Mouse (Mus musculus) limb, embryonic 15.5 days (tissue): Measurements from ENCODE around the gene Mob3b. TPM values are rescaled to one million over a fixed set of nuclear protein-coding genes. Genes with fewer than 3 reads are reported as not detected.
A peak's percentile ranks its signal among the peaks of the same experiment; 100 is the strongest.

Experiments used
- ATAC-seq: fragments of 200-750 bp; cut with Nextera tagmentation; 2 replicates; pipeline ENCODE4 v1.8.0; 2017; ENCODE audit warnings: low read depth, moderate TSS enrichment; ENCODE audit not compliant: insufficient number of reproducible peaks, low FRiP score, low TSS enrichment
- H3K27ac ChIP-seq: fragments of 300-500 bp; sonication (generic); 2 replicates; pipeline ENCODE4 v1.5.1; 2015; ENCODE audit warnings: moderate library complexity, mild to moderate bottlenecking, inconsistent platforms
- H3K27me3 ChIP-seq: fragments of 300-500 bp; sonication (generic); 2 replicates; pipeline ENCODE4 v1.6.1; 2015; ENCODE audit warnings: inconsistent platforms
- H3K36me3 ChIP-seq: fragments of 300-500 bp; sonication (generic); 2 replicates; pipeline ENCODE4 v1.6.1; 2015; ENCODE audit warnings: inconsistent platforms
- H3K4me1 ChIP-seq: fragments of 300-500 bp; sonication (generic); 2 replicates; pipeline ENCODE4 v1.6.1; 2015; ENCODE audit warnings: inconsistent platforms
- H3K4me2 ChIP-seq: fragments of 300-500 bp; sonication (generic); 2 replicates; pipeline ENCODE4 v1.6.1; 2015; ENCODE audit warnings: mild to moderate bottlenecking, inconsistent platforms
- H3K4me3 ChIP-seq: fragments of 300-500 bp; sonication (generic); 2 replicates; pipeline ENCODE4 v1.5.1; 2015; ENCODE audit warnings: mild to moderate bottlenecking, inconsistent platforms
- H3K9ac ChIP-seq: fragments of 300-500 bp; sonication (generic); 2 replicates; pipeline ENCODE4 v1.6.1; 2015; ENCODE audit warnings: inconsistent platforms
- H3K9me3 ChIP-seq: fragments of 300-500 bp; sonication (generic); 2 replicates; pipeline ENCODE4 v1.6.1; 2016; ENCODE audit warnings: inconsistent platforms
- WGBS: fragments of 180-500 bp; shearing (Covaris S2); methylation state at CpG from one replicate; pipeline ENCODE4 v1.1.7; 2015; 5-methylcytosine and 5-hydroxymethylcytosine counted together
- polyA plus RNA-seq: library from polyadenylated mRNA; unstranded; fragments of >200 nt; fragmentation: Nextera tagmentation; extraction: Ambion mirVana; gene quantifications from 2 replicates; pipeline ENCODE4 v1.2.1, GENCODE M21; 2015

Mob3b gene
- polyA plus RNA-seq, 1 experiment from 2014 or later = 12.8 TPM

DNA sequence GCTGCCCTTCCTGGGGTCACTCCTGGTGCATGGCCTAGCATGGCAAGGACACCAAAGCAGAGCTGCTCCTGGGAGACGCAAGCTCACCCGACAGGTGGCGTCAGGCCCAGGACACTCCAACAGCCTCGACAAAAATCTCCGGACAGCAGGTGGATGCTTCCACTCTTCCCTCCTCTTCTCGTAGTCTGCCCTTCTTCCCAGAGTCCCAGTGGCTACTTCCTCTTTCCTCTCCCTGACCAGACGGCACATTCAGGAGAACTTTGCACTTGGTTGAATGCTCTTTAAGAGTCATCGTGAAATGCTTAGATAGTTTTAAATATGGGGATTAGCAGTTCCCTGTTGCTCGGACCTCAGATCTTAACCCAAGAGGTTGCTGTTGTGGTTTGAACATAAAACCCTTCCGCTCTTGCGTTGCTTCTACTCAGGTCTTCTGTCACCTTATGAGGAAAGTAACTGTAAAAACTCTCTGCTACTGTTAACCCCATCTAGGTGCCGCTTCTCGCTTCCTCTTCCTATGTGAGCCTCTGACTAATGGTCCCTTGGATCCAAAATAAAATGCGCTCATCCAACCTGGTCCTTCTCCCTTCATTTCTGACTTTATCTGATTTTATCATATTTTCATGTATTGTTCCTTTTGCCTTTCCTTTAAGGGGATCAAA, 52.0 kb downstream of the Mob3b start:
- ATAC-seq = no peak
- Histone ChIP-seq H3K36me3 (no peaks in the 10 kb centered on the region), H3K9me3 (no peaks in the 10 kb centered on the region)

DNA sequence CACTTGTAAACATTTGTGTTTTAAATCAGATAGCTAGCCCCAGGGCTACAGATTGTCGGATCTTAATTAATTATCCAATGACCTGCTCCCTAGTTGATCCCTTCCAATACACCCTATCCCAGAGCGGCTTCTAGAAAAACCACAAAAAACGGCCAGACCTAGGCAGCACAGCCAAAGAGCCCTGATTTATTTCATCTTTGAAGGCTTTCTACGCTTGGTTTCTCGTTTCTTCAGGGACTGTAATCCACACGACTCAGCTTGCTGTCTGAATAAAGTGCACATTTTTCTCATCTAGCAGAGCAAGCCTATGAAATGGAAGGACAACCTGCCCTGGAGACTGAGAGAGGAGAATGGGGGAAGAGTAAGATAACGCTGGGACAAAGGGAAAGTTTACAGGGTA, 56.1 kb downstream of the Mob3b start:
- peaks cover 27% of the 10 kb centered on the region for H3K4me1 ChIP-seq
- no peaks in the 10 kb centered on the region for H3K27me3 ChIP-seq
- ATAC-seq = no peak
- no peak overlapping the region for H3K4me3 ChIP-seq
- H3K9me3 ChIP-seq = no peaks in the 10 kb centered on the region
- no peak overlapping the region for H3K4me2 ChIP-seq
- no peak overlapping the region for H3K27ac ChIP-seq
- no peaks in the 10 kb centered on the region for H3K36me3 ChIP-seq
- 28% methylated on average over 7 of the region's 7 CpGs for WGBS
- no peak overlapping the region for H3K9ac ChIP-seq

More for the DNA sequence above, 52.0 kb downstream of the Mob3b start:
- Histone ChIP-seq H3K4me1 (peaks cover 8% of the 10 kb centered on the region), H3K27me3 (no peaks in the 10 kb centered on the region), H3K4me3 (no peak overlapping the region), H3K4me2 (no peak overlapping the region), H3K27ac (no peak overlapping the region), H3K9ac (no peak overlapping the region)
- 75% methylated on average over 14 of the region's 14 CpGs for WGBS

DNA sequence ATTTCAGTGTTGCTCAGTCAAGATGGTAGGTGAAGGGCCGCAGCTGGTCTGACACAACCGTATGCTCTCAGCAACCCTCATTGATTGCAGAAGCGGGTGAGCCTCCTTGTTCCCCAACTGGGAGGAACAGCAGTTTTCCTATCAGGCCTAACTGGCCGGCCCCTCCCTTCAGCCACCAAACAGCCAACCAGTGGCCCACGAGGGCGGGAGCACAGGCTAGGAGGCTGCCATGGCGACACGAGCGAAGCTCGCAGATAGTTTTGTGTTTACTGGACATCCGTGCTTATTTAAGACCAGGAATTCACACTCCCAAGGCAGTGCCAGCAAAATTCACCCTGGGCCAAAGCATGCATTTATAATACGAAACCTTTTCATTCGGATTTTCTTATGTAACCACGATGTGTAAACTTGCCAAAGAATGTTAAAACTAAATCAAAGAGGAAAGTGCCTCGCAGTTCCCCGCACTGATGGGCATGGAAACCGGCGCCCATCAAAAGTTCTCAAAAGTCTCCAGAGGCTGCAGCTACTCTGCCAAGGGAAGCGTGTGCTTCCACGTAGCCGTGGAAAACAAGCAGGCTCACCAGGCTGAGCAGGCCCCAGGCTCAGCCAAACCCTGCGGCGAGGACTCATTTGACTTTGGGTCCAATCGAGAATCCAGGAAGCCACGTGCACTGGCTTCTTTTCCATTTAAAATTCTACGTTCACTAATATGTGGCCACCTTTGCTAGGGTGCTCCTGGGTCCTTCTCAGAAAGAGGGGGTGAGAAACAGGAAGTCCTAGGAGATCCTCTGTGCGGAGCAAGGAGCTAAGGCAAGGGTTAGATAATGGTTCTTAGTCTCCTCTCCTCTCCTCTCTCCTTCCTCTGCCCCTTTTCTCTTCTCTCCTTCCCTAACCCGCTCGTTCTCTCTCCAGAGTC, 57.2 kb downstream of the Mob3b start:
- H3K9ac ChIP-seq = peak overlapping the region; percentile 8; the same call in 1 of the 2 replicates
- H3K4me2 ChIP-seq = peak overlapping the region; percentile 56
- no peaks in the 10 kb centered on the region for H3K36me3 ChIP-seq
- WGBS = 8% methylated on average over 29 of the region's 29 CpGs
- peak overlapping the region; percentile 54 for H3K27ac ChIP-seq
- ATAC-seq = peak; percentile 87
- no peaks in the 10 kb centered on the region for H3K9me3 ChIP-seq
- peaks cover 28% of the 10 kb centered on the region for H3K4me1 ChIP-seq
- no peaks in the 10 kb centered on the region for H3K27me3 ChIP-seq
- peak overlapping the region; percentile 38 for H3K4me3 ChIP-seq

DNA sequence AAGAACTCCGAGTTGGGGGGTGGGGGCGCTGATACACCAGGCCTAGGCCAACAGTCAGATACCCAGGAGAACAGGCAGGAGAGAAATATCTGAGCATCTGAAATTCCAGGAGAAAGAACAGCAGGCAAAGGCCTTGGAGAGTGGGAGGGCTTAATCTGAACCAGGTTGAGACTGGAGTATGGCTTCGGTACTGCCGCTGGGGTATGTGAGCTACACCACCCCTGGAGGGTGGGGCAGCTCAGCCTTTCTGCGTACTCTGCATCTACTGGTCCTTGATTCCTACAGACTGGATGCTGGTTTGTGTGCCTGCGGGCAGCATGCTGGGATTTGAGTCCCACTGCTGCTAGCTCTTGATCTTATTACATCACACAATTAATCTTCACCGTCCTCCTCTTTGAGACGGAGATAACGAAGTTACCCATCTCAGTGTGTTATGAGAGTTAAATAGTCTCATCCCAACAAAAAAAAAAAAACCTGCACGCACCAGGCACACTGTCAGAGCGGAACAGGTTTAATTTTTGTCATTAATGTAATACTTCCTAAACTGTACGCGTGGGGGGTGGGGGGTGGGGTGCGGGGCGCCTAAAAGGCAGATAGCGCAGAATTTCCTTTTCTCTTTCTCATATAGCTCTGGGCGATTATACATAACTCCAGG, 57.9 kb downstream of the Mob3b start:
- no peak for ATAC-seq

DNA sequence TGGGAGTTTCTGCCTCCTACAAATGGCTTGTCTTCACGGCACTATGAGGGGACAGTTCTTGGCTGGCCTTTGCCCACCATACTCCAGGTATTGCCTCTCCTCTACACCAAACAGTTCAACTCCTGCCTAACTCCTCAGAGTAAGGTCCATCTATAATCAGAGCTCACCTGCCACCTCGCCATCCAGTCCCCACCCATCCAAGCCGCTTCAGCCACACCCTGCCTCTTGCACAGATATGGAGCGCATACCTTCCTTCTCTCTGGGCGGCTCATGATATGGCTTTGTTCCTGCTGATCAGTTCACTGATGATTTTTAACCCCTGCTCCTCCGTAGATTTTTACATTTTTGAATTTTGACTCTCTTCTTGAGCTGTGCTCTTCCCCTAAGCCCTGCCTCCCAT, 58.7 kb downstream of the Mob3b start:
- Histone ChIP-seq H3K4me2 (no peak overlapping the region), H3K4me1 (peaks cover 28% of the 10 kb centered on the region), H3K9ac (no peak overlapping the region), H3K36me3 (no peaks in the 10 kb centered on the region), H3K27ac (no peak overlapping the region), H3K9me3 (no peaks in the 10 kb centered on the region), H3K4me3 (no peak overlapping the region), H3K27me3 (no peaks in the 10 kb centered on the region)
- ATAC-seq = no peak
- WGBS = 83% methylated on average over 6 of the region's 6 CpGs

More for the DNA sequence above, 57.9 kb downstream of the Mob3b start:
- H3K36me3 ChIP-seq = no peaks in the 10 kb centered on the region
- peak overlapping the region; percentile 54 for H3K27ac ChIP-seq
- no peaks in the 10 kb centered on the region for H3K9me3 ChIP-seq
- peak overlapping the region; percentile 56 for H3K4me2 ChIP-seq
- 20% methylated on average over 17 of the region's 17 CpGs for WGBS
- peaks cover 28% of the 10 kb centered on the region for H3K4me1 ChIP-seq
- H3K4me3 ChIP-seq = peak overlapping the region; percentile 38
- no peak overlapping the region for H3K9ac ChIP-seq
- H3K27me3 ChIP-seq = no peaks in the 10 kb centered on the region

DNA sequence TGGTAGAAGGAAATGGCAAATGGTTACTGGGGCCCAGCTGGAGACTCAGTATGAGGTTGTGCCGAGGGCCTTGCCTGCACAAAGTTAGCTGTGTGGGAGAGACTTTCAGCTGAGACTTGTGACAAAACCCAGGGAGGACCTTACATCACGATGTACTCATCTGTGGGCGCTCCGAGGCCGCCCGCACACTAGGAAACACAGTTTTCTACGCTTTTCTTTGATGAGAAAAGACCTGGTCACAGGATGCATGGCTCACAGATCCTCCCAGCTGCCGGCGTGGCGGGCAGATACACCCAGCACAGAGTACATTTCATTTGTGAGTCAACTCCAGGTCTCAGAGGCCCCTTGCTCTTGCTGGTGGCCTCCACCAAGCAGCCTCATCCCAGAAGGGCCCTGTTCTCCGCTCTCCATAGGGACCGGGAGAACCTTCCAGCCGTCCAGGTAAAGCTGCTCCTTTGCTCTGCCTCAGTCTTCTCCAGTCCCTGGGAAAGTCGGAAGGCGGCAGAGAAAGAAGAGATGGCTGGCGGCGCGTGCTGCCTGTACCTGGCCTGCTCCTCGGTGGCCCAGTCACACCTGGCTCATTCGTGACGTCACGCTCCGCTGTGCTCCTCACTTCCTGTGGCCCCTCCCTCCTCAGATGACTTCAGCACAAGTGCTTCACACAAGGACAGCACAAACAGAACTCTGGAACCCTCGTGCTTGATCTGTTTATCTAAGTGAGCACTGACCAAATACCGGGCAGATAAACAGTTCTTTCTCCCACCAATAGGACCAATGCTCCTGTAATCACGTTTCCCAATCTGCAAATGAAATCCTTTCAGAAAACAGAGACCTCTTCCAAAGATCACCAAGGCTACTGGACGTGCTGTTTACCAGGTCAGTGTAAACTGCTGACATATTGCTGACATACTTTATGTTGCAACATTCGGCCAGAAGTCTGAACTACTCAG, 60.8 kb downstream of the Mob3b start:
- H3K27ac ChIP-seq = no peak overlapping the region
- WGBS = 80% methylated on average over 28 of the region's 28 CpGs

DNA sequence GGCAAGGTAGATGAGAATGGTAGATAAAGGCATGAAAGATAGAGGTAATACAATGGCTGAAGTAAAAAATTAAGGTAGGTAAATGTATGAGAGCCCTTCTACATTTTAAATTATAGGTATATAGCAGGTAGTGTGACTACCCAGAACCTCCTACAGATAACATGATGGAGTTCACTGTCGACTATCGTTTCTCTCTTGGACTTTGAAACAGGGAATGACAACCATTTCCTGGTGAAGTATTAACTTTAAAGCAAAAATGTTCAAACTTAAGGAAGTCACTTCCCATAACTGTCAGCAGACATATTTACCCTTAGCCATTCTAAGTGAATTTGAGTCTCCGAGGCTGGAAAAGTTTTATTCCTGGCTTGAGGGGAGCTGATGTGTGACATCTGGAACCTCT, 64.8 kb downstream of the Mob3b start:
- H3K9me3 ChIP-seq = no peaks in the 10 kb centered on the region
- no peak overlapping the region for H3K9ac ChIP-seq
- H3K4me2 ChIP-seq = no peak overlapping the region
- no peak overlapping the region for H3K27ac ChIP-seq
- no peaks in the 10 kb centered on the region for H3K36me3 ChIP-seq
- no peak for ATAC-seq
- no peak overlapping the region for H3K4me3 ChIP-seq
- WGBS = 63% methylated on average over 3 of the region's 3 CpGs
- no peaks in the 10 kb centered on the region for H3K27me3 ChIP-seq
- H3K4me1 ChIP-seq = peaks cover 9% of the 10 kb centered on the region; the same call in 1 of the 2 replicates

More for the DNA sequence above, 60.8 kb downstream of the Mob3b start:
- H3K9ac ChIP-seq = no peak overlapping the region
- H3K27me3 ChIP-seq = no peaks in the 10 kb centered on the region
- no peaks in the 10 kb centered on the region for H3K36me3 ChIP-seq
- no peak overlapping the region for H3K4me2 ChIP-seq
- peaks cover 28% of the 10 kb centered on the region for H3K4me1 ChIP-seq
- ATAC-seq = no peak
- H3K9me3 ChIP-seq = no peaks in the 10 kb centered on the region
- no peak overlapping the region for H3K4me3 ChIP-seq

DNA sequence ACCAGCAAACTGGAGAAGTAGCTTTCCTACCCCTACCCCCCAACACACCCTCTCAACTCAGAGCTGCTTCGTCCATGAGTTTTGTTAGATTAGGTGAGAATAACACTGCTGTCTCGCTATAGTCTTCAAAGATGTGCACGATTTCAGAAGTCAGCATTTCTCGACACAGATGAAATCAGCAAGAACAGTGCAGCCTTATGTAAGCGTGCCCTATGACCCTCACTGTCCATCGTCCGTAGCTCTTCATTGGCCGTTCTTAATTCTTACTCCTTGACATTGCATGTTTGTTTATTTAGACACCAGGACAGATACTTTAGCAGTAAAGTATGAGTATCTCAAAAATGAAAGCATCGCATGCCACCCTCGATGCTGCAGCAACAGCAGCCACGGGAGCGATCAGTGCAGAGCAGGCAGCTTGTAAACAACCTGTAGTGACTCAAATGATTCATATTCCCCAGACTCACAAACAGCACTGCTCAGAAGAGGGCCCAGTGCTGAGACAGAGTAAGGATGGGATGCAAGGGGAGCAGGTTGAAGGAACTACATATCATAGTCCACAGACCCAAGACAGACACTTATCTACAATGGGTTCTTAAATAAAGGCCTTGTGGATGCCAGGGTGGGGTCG, 66.0 kb downstream of the Mob3b start:
- Histone ChIP-seq H3K4me2 (no peak overlapping the region), H3K27ac (no peak overlapping the region), H3K36me3 (no peaks in the 10 kb centered on the region), H3K4me1 (peaks cover 8% of the 10 kb centered on the region; the same call in 1 of the 2 replicates), H3K9me3 (no peaks in the 10 kb centered on the region), H3K4me3 (no peak overlapping the region), H3K9ac (no peak overlapping the region), H3K27me3 (no peaks in the 10 kb centered on the region)
- 89% methylated on average over 13 of the region's 13 CpGs for WGBS
- no peak for ATAC-seq

DNA sequence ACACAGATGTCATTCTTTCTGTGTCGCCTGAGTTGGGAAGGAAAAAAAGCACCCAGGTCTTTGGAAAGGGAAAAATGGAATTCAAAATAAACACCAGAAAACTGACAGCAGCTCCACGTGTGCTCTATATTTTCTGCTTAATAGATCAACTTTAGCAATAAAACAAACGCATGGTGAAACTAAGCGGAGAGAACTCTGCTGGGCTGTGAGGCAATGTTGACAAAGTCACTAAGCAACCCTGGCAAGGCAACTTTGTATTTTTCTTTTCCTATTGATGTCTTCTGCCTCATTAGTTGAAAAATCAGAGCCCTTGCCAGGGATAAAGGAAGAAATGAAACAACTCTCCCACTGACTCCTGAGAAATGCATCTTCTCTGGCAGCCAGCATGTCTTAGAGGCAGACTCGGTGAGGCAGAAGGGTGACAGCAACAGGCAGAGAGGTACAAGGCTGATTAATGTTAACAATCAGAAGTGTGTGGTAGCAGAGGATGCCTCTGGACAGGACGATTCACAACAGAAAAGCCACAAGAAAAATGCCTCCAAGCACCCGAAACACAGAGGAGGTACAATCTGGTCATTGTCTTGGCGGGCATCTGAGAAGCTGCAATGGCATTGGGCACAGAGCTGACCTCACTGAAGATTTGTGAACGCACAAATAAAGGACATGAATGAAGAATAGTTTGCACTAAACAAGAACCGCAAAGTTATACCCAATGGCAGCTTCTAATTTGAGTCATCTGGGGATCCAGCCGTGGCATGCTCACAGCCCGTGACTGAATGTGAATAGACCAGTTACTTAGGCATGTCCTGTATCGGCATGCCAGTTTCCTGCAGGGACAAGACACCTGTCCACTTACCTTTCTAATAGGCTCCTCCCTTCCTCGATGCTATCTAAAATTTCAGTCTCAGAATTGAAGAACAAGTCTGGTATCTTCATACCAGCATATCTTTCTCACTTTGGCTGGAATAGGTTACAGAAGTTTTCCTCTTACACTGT, 67.7 kb downstream of the Mob3b start:
- H3K4me2 ChIP-seq = no peak overlapping the region
- no peaks in the 10 kb centered on the region for H3K9me3 ChIP-seq
- 61% methylated on average over 14 of the region's 14 CpGs for WGBS
- peaks cover 6% of the 10 kb centered on the region; the same call in 1 of the 2 replicates for H3K4me1 ChIP-seq
- peak overlapping the region; percentile 22; the same call in 1 of the 2 replicates for H3K27ac ChIP-seq
- H3K9ac ChIP-seq = no peak overlapping the region
- ATAC-seq = no peak
- no peaks in the 10 kb centered on the region for H3K36me3 ChIP-seq
- no peaks in the 10 kb centered on the region for H3K27me3 ChIP-seq
- no peak overlapping the region for H3K4me3 ChIP-seq
